Mouse (Mus musculus) right cerebral cortex, postnatal 10 days (tissue): Measurements from ENCODE around the gene Rars2.

Source experiments
- DNase-seq, 2 experiments: peaks; one replicate each; pipeline ENCODE4 v3.0.0; 2021; ENCODE audit warnings: low spot score in 2 of 2

Rars2 gene

GRCm38 (mm10) chr4:34614630-34615094 is at the start of gene Rars2, which contains the start of gene Orc3:
TSS of gene Rars2 (plus strand) at chr4:34614957.
TSS of gene Orc3 (minus strand) at chr4:34614944.
- DNase-seq, result peak; percentile 94 to 95

DNA sequence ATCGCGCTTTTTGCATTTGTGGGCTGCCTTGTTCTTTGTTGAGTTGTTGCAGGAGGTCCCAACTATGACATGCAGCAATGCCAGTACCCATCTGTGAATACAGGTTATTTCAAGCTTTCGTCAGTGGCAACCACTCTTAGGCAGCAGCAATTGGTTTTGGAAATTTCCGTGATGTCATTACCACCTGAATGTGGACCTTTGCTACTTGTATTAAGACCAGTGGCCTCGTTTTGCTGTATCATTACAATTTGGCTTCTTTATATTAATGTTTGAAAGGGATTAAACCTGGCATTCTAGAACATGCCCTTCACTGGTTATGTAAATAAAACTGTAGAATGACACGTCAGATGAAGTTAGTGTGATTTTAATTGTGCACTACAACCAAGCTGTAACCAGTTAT is 48.5 kb upstream of the Rars2 start:
- peak in 1 of 2 experiments; percentile 15 for DNase-seq

GRCm38 (mm10) chr4:34572876-34573275 is 41.9 kb upstream of the Rars2 start:
- peak in 1 of 2 experiments; percentile 29 for DNase-seq

DNA sequence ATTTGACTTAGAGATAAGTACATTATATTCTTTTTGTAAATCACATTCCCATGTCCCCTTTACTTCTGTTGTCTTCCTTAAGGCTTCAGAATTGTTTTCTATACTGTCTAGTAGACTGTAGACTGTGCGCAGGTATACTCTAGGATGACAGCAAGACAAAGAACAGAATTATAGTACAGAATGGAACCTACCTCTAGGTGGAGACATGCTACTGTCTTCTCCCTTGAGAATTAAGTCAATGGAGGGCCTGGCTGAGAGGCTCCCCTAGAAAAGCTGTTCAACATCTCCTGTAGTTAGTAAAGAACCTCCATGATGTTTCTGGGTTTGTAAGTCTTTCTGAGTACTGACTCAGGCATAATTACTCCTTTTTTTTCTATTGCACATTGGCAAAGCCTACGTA is 37.7 kb upstream of the Rars2 start:
- DNase-seq, result peak in 1 of 2 experiments; percentile 22

DNA sequence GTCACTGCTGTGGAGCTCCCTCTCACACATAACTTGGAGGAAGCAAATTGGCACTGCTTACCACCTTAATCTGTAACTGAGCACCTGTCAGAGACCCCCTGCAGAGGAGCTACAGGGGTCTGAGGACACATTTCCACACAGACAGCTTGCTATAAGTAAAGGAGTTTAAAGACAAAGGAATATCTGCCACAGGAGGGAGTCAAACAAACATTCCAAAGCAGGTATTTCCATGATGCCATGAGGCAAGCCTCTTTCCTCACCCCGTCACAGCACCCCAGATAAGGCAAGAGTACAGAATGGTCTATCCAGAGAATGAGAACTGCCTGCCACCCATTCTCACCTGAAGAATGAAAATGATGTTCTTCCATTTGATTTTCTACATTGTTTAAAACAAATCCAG is 35.5 kb upstream of the Rars2 start:
- peak in 1 of 2 experiments; percentile 15 for DNase-seq

- peak in 1 of 2 experiments; percentile 17 for DNase-seq
Observed at GRCm38 (mm10) chr4:34581489-34581888, 33.3 kb upstream of the Rars2 start.

DNA sequence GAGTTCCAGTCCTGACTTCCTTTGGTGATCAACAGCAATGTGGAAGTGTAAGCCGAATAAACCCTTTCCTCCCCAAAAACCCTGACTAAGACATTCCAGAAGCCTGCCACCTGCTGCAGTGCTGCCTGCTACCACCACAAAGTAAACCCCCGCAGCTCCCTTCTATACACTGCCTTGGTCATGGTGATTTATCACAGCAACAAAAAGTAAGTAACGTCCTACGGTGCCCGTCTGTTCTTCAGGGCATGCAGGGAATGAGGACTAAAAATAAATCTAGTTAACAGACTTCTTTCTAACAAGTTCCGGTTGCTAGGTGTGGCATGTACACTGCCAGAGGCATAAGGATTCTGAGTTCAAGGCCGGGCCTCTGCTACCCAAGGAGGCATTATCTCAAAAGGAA is 32.8 kb upstream of the Rars2 start:
- peak in 1 of 2 experiments; percentile 41 for DNase-seq

- DNase-seq, result peak in 1 of 2 experiments; percentile 22
Observed at GRCm38 (mm10) chr4:34582476-34582875, 32.3 kb upstream of the Rars2 start.

DNA sequence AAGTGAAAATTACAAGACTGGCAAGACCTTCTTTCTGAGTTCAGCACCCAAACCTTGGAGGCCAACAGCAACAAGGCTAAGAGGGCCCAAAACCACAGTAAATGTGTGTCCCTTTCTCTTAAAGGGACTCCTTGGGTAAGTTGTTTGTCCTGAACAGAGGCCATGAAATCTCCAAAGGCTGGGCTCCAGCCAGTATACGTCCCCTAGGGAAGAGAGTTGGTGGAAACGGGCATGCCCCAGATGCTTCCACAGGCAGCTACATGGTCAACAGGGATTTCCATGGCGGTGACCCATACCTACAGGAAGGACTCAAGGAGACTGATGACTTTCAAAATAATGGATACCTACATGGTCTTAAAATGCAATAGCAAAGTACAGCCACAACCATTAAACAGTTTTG is 31.3 kb upstream of the Rars2 start:
- peak in 1 of 2 experiments; percentile 15 for DNase-seq

GRCm38 (mm10) chr4:34584871-34585607 is 29.7 kb upstream of the Rars2 start:
- DNase-seq, result no peak

- no peak for DNase-seq
Observed at GRCm38 (mm10) chr4:34603123-34603522, 11.6 kb upstream of the Rars2 start.

DNA sequence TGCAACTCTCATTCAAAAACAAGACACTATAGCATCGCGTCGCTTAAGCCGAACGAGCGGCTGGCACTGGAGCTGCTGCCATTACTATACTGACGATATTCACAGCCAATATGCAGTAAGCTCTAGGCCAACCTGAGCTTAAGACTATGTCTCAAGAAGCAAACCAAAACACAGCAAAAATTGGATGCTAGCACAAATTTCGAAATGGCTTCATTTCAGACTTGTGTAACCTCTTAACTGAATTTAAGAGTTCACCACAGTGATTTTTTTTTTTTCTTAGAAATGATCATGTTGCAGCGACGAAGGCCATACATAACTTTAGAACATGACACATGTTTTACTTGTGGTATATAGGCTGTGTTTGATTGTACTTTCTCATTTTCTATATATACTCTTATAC is 8.1 kb upstream of the Rars2 start:
- DNase-seq, result no peak

- peak; percentile 29 to 39 for DNase-seq
Observed at GRCm38 (mm10) chr4:34613571-34614145, 1.1 kb upstream of the Rars2 start.

DNA sequence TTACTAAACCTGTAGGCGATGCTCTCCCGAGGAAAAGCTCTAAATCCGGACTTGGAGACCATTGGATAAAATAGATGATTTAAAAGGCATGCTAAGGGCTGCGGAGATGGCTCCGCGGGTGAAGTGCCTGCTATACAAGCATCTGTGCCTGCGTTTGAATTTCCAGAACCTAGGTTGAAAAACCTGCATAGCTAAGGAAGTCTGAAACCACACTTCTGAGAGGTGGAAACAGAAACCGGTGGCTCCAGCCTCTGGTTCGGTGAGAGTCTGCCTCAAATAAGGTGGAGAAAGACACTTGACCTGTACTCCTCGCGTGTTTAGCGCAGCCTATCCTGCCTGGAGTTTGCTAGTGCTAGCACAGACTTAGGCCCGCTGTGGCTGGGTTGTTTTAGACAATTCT is 546 bp downstream of the Rars2 start:
- peak in 1 of 2 experiments; percentile 37 for DNase-seq

DNA sequence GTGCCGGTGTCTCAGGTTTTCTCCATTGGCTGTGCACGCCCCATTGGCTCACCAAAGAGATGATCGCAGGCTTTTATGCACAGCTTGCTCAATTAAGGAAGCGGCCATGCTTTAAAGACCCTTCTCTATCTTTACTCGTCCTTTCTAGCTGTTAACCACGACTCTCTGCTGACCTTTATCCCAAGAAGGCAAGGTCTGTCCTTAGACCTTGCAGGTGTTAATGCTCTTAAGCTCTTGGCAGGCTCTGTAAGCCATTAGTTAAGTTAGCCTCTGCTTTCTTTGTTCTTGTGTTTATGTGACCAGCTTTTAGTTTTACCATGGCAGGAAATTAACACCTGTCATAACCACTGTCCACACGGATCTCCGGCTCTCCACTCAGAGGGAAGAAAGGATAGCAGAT is 1.4 kb downstream of the Rars2 start:
- DNase-seq, result no peak

DNA sequence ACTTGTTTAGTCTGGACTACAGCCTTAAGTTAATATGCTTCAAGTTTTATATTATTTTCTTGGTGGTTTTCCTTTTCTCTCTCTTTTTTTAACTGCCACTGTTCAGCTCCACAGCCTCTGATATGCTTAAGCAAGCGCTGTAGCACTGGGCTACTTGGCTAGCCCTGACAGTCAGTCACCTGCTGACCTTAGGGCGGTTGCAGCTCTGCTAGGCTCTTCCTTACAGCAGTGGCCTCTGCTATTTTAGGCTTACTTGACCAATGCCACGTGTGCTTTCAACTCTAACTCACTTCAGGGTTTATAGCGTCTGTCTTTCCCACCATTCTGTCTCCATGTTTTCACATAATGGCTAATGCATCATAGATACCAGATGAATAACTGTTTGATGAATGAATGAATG is 10.8 kb downstream of the Rars2 start:
- no peak for DNase-seq

DNA sequence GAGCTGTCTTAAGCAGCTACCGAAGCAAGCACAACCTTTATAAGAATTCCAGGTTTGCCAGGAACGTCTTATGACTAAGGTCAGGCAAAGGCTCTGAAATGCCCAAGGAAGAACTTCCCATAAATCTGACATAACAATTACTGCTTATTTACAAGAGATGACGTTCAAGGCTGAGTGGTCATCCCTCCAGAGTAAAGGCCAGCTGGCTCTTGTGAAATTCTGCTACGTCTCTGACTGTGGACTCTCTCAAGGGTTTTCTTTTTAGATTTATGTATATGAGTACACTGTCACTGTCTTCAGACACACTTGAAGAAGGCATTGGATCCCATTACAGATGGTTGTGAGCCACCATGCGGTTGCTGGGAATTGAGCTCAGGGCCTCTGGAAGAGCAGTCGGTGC is 11.6 kb downstream of the Rars2 start:
- no peak for DNase-seq

DNA sequence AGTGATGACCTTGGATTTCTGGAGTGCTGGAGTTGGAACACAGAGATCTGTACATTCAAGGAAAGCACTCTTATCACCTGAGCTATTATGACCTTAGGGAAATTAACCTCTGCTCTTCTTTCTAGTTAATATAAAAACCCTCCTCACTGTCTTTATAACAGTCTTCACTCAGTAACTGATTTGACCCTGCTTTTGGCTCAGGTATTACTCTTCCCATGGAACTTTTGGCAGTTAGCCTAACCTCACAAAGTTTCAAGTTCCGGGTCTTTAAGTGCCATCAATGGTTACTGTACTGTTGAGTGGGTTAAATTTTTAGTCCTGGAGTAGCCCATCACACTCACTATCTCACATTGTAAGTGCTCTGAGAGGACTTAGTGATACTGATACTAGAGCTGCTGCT is 15.2 kb downstream of the Rars2 start:
- no peak for DNase-seq

DNA sequence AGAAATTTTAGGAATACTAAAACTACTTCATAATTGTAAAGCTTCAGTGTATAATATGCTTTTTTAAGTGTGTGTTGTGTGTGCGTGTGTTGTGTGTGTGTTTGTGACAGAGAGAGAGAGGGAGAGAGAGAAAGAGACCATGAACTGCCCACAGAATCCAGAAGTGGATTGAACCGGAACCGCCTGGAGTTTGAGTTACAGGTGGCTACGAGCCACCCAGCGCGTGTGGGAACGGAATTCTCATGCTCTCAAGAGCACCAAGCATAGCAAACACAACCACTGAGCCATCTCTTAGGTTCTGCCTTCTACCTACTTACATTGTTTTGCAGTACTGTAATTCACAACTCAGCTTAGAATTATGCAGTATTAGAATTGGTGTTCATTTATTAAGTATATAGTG is 19.4 kb downstream of the Rars2 start:
- DNase-seq, result no peak

GRCm38 (mm10) chr4:34636036-34636435 is 21.3 kb downstream of the Rars2 start:
- no peak for DNase-seq

DNA sequence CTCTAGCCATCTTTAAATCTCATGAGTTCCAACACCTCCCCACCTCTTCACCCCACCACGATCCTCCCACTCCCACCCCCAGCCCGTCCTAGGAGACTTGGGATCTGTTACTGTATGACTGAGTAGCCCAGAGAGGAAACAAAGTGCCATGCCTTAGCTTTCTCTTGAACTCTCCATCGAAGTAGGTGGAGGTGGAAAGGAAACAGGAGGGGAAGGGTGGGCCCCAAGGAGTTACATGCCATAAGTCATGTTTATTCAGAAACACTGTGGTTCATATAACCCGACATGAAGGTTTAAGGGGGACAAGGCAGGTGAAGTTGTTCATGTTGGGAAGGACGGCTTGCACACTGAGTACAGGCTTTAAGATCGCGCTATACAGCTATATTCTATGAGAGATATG is 22.6 kb downstream of the Rars2 start:
- DNase-seq, result no peak

DNA sequence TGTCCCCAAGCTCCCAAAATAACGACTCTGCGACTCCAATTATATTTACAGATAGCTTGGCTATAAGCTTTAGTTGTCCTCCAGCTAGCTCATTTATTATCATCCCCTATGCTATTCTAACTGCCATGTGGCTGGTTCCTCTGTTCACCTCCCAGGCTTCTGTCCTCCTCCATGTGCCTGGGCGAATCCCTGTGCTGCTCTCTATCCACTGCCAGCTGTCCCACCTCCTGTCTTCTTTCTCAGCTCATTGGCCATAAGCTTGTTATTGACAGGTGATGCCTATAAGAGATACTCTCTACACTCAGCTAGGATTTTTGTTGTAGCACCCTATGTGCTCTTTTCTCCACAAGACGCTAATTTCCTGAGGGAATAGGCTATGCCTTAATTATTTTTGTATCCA is 23.1 kb downstream of the Rars2 start:
- no peak for DNase-seq

DNA sequence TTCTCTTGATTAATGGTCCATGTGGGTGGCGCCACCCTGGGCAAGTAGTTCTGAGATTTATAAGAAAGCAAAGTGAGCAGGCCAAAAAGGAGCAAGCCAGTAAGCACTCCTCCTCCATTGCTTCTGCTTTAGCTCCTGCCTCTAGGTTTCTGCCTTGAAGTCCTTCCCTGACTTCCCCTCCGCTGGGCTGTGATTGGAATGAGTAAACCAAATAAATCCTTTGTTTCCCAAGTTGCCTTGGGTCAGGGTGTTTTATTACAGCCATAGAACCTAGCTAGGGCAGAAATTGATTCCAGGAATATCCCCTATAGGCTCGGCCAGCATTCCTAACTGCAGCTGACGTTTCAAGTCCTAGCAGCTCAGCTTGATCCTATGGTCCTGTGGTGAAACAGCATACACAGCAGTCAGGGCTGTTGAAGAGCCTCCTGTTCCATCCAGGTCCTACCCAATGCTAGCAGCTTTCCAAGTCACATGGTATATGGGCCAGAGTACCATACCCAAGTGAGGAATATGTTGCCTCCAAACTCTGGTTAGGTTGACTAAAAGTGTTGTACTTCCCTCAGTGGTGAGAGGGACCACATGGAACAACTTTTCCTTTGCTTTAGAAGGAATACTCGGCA is 25.1 kb downstream of the Rars2 start:
- no peak for DNase-seq
